Mouse (Mus musculus): ENCODE results near the gene Muc3.

DNA sequence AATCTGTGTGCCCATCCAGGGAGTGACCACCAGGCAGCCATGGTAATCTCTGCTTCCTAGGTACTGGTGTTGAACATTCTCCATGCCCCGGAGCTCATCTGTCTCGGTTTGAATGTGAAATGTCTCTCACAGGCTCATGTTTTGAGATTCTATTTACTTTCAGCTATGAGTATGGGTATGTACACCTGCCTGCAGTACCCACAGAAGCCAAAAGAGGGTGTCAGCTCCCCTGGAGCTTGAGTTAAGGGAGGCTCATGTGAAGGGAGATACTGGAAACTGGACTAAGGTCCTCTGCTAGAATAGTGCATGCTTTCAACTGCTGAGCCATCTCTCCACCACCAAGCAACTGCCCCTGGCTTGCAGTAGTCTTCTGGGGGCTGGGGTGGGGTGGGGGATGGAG, 45.2 kb downstream of the Muc3 start:
- TF ChIP-seq POLR2A (IDR thresholded peaks at IDR 0.05; ENCODE audit: extremely low read depth, insufficient read depth, low read length) (no peak), CTCF (IDR thresholded peaks at IDR 0.05; ENCODE audit: extremely low read depth, insufficient read depth, low read length) (no peak)
